Mouse (Mus musculus): ENCODE data around the gene Ccdc85a. TPM values are rescaled to one million over a fixed set of nuclear protein-coding genes. Genes with fewer than 3 reads are reported as not detected.

Gene Ccdc85a
- polyA plus RNA-seq, 1 experiment, result 0.09 TPM

DNA sequence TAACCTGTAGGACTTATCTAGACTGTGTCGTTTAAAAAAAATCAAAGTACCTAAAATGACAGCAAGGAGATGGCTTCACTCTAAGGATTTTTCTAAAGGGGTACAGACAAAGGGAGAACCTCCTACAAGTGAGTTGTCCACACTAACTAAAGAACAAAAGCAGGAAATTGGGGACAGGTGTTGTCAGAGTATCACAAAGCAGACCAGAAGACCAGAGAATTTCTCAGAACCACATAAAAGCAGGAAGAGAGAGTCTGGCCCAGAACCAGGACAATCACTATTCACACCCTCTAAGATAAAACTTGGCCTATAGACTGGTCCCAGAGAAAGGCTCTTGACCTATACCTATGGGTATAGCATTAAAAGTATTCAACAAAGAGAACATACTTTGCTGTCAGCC, 92.8 kb downstream of the Ccdc85a start:
- H3K4me3 ChIP-seq (ENCODE audit: control insufficient read depth, low read depth, low read length), result no peak overlapping the region
- no peak overlapping the region for H3K27ac ChIP-seq (ENCODE audit: control insufficient read depth, insufficient read depth, low read depth, low read length)
- H3K4me1 ChIP-seq (ENCODE audit: control insufficient read depth, insufficient read depth, low read length), result no peaks in the 10 kb centered on the region
- no peak for TF ChIP-seq POLR2A (IDR thresholded peaks at IDR 0.05; ENCODE audit: control insufficient read depth, low read depth, low read length)
- TF ChIP-seq CTCF (IDR thresholded peaks at IDR 0.05; ENCODE audit: control insufficient read depth, insufficient read depth, insufficient replicate concordance, low read depth, low read length), result no peak
- no peaks in the 10 kb centered on the region for H3K36me3 ChIP-seq (ENCODE audit: control insufficient read depth, insufficient read depth, low read length)
- no peaks in the 10 kb centered on the region for H3K27me3 ChIP-seq (ENCODE audit: control insufficient read depth, insufficient read depth, low read length)

- Histone ChIP-seq H3K27me3 (ENCODE audit: control insufficient read depth, insufficient read depth, low read length) (no peaks in the 10 kb centered on the region), H3K4me1 (ENCODE audit: control insufficient read depth, insufficient read depth, low read length) (no peaks in the 10 kb centered on the region), H3K27ac (ENCODE audit: control insufficient read depth, insufficient read depth, low read depth, low read length) (no peak overlapping the region), H3K36me3 (ENCODE audit: control insufficient read depth, insufficient read depth, low read length) (no peaks in the 10 kb centered on the region), H3K4me3 (ENCODE audit: control insufficient read depth, low read depth, low read length) (no peak overlapping the region)
- TF ChIP-seq CTCF (IDR thresholded peaks at IDR 0.05; ENCODE audit: control insufficient read depth, insufficient read depth, insufficient replicate concordance, low read depth, low read length) (no peak), POLR2A (IDR thresholded peaks at IDR 0.05; ENCODE audit: control insufficient read depth, low read depth, low read length) (no peak)
Observed at GRCm38 (mm10) chr11:28484083-28484729, 99.9 kb downstream of the Ccdc85a start.

DNA sequence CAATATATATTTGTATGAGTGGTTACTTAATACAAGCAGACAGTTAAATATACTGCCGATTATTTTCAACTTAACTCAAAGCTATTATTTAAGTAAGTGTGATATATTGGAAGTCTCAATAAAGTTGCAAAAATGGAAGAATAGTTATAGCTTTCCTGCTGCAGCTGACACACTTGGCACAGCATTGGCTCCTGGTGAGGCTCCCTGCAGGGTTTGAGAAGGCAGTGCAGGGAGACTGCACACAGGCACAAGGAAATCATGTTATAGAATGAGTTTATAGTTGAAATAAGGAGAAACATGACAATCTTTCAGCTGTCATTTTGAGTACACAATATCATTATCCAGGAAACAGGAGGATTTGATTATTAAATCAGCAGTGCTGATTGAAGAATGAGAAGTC, 107.0 kb downstream of the Ccdc85a start:
- Histone ChIP-seq H3K4me1 (ENCODE audit: control insufficient read depth, insufficient read depth, low read length) (no peaks in the 10 kb centered on the region), H3K36me3 (ENCODE audit: control insufficient read depth, insufficient read depth, low read length) (no peaks in the 10 kb centered on the region), H3K27me3 (ENCODE audit: control insufficient read depth, insufficient read depth, low read length) (no peaks in the 10 kb centered on the region), H3K27ac (ENCODE audit: control insufficient read depth, insufficient read depth, low read depth, low read length) (no peak overlapping the region), H3K4me3 (ENCODE audit: control insufficient read depth, low read depth, low read length) (no peak overlapping the region)
- no peak for TF ChIP-seq CTCF (IDR thresholded peaks at IDR 0.05; ENCODE audit: control insufficient read depth, insufficient read depth, insufficient replicate concordance, low read depth, low read length)
- no peak for TF ChIP-seq POLR2A (IDR thresholded peaks at IDR 0.05; ENCODE audit: control insufficient read depth, low read depth, low read length)

DNA sequence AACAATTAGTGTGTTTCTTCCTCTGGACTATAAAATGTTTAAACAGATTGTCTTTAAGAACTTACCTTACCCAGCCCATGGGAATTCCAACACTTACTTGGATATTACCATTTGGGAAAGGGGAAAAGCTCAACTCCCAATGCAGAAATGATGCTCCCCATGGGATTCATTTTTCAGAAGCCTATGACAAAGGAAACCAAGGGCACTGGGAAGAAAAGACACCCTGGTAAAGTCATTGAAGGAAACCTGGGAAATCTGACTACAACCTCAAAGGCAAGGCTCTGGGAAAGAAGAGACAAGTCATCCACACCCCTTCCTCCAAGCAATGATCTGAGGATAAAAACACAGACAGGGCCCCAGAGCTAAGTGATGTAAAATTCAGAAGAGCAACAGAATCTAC, 118.4 kb downstream of the Ccdc85a start:
- Histone ChIP-seq H3K27ac (ENCODE audit: control insufficient read depth, insufficient read depth, low read depth, low read length) (no peak overlapping the region), H3K4me1 (ENCODE audit: control insufficient read depth, insufficient read depth, low read length) (no peaks in the 10 kb centered on the region), H3K36me3 (ENCODE audit: control insufficient read depth, insufficient read depth, low read length) (no peaks in the 10 kb centered on the region)

GRCm38 (mm10) chr11:28464926-28465325, 119.2 kb downstream of the Ccdc85a start:
- H3K4me3 ChIP-seq (ENCODE audit: control insufficient read depth, low read depth, low read length), result no peak overlapping the region
- TF ChIP-seq POLR2A (IDR thresholded peaks at IDR 0.05; ENCODE audit: control insufficient read depth, low read depth, low read length), result no peak
- no peak for TF ChIP-seq CTCF (IDR thresholded peaks at IDR 0.05; ENCODE audit: control insufficient read depth, insufficient read depth, insufficient replicate concordance, low read depth, low read length)
- H3K36me3 ChIP-seq (ENCODE audit: control insufficient read depth, insufficient read depth, low read length), result no peaks in the 10 kb centered on the region
- no peaks in the 10 kb centered on the region for H3K27me3 ChIP-seq (ENCODE audit: control insufficient read depth, insufficient read depth, low read length)
- H3K4me1 ChIP-seq (ENCODE audit: control insufficient read depth, insufficient read depth, low read length), result no peaks in the 10 kb centered on the region
- no peak overlapping the region for H3K27ac ChIP-seq (ENCODE audit: control insufficient read depth, insufficient read depth, low read depth, low read length)

More for the DNA sequence above, 118.4 kb downstream of the Ccdc85a start:
- Histone ChIP-seq H3K4me3 (ENCODE audit: control insufficient read depth, low read depth, low read length) (no peak overlapping the region), H3K27me3 (ENCODE audit: control insufficient read depth, insufficient read depth, low read length) (no peaks in the 10 kb centered on the region)
- TF ChIP-seq CTCF (IDR thresholded peaks at IDR 0.05; ENCODE audit: control insufficient read depth, insufficient read depth, insufficient replicate concordance, low read depth, low read length) (no peak), POLR2A (IDR thresholded peaks at IDR 0.05; ENCODE audit: control insufficient read depth, low read depth, low read length) (no peak)

DNA sequence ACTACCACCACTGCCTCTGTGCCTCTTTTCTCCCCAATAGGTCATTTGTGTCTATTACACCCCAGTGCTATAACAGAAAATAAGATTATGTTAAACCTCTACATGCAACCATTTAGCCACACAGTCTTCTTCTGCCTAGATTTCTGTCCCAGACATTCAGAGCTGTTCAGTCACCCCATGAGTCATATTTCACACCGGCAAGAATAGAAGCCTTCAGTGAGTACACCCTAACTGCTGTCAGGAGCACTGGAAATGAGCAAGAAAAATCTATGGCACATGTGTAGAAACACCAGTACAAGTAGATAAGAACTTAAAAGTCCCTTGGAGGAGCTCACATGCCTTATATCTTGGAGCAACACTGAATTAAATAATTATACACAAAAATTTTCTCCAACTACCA, 125.0 kb downstream of the Ccdc85a start:
- no peak overlapping the region for H3K27ac ChIP-seq (ENCODE audit: control insufficient read depth, insufficient read depth, low read depth, low read length)
- no peak overlapping the region for H3K4me3 ChIP-seq (ENCODE audit: control insufficient read depth, low read depth, low read length)
- H3K36me3 ChIP-seq (ENCODE audit: control insufficient read depth, insufficient read depth, low read length), result no peaks in the 10 kb centered on the region
- no peak for TF ChIP-seq POLR2A (IDR thresholded peaks at IDR 0.05; ENCODE audit: control insufficient read depth, low read depth, low read length)
- TF ChIP-seq CTCF (IDR thresholded peaks at IDR 0.05; ENCODE audit: control insufficient read depth, insufficient read depth, insufficient replicate concordance, low read depth, low read length), result no peak
- H3K27me3 ChIP-seq (ENCODE audit: control insufficient read depth, insufficient read depth, low read length), result no peaks in the 10 kb centered on the region
- H3K4me1 ChIP-seq (ENCODE audit: control insufficient read depth, insufficient read depth, low read length), result no peaks in the 10 kb centered on the region

DNA sequence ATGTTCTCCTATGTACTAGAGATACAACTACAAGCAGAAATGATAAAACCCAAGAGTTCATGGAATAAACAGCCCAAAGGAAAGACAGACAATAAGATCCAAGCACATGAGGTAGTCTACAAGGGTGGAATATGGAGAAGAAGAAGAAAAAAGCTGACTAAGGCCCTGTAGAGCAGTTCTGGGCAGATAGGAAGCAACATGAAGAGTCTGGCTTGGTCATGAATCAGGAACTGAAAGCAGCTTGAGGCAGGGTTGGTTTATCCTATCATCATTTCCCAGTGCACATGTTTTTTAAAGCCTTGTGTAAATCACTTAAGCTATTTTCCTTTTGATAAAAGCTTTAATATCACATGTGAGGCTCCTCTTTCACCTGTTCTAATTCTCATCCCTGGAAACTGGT, 144.2 kb downstream of the Ccdc85a start:
- no peak overlapping the region for H3K4me3 ChIP-seq (ENCODE audit: control insufficient read depth, low read depth, low read length)
- TF ChIP-seq POLR2A (IDR thresholded peaks at IDR 0.05; ENCODE audit: control insufficient read depth, low read depth, low read length), result no peak
- TF ChIP-seq CTCF (IDR thresholded peaks at IDR 0.05; ENCODE audit: control insufficient read depth, insufficient read depth, insufficient replicate concordance, low read depth, low read length), result no peak

More for the DNA sequence above, 144.2 kb downstream of the Ccdc85a start:
- H3K36me3 ChIP-seq (ENCODE audit: control insufficient read depth, insufficient read depth, low read length), result no peaks in the 10 kb centered on the region
- H3K4me1 ChIP-seq (ENCODE audit: control insufficient read depth, insufficient read depth, low read length), result no peaks in the 10 kb centered on the region
- no peak overlapping the region for H3K27ac ChIP-seq (ENCODE audit: control insufficient read depth, insufficient read depth, low read depth, low read length)
- H3K27me3 ChIP-seq (ENCODE audit: control insufficient read depth, insufficient read depth, low read length), result no peaks in the 10 kb centered on the region
